Mouse (Mus musculus): ENCODE results near the gene Olfr516. TPM values are rescaled to one million over a fixed set of nuclear protein-coding genes. Genes with fewer than 3 reads are reported as not detected.

The Olfr516 gene
- polyA plus RNA-seq, 1 experiment: not detected

DNA sequence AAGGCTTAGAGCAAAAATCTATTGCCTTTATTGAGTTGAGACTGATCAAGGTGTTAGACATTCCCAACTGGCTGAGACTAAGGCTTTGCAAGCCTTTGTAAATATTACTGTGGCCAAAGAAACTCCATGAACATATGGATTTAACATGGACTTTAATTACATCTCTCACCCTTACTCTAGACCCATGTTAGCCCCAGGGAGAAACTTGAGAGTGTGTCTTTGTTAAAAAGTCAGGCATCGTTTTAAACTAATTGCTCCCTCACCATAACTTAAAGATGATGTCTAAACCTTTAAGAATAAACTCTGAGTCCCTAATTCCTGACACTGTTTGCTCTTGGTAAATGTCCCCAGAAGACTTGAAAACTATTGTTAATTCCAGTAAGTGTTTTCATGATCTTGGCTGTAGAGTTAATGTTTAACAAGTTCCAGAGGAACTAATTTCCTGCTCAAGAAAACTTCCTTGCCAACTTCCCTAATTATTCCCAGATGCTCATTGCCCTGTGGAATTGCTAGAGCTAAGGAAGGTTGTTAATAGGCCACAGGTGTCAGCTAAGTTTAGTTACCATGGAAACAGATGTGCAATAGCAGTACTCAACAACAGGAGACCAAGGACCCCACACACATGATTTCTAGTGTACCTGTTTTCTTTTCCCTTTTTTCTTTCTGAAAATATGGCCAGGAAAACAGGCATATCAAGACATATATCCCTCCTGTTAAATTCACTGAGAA lies 53.0 kb downstream of the Olfr516 start:
- H3K36me3 ChIP-seq (ENCODE audit: control insufficient read depth, insufficient read depth, low read length): no peaks in the 10 kb centered on the region
- H3K4me1 ChIP-seq (replicated peaks; ENCODE audit: control insufficient read depth, insufficient read depth, low read length): no peaks in the 10 kb centered on the region
- no peak overlapping the region for H3K4me3 ChIP-seq (ENCODE audit: control insufficient read depth, insufficient read depth, low read length)
- WGBS: 70% methylated on average over 1 of the region's 1 CpGs
- H3K27me3 ChIP-seq (ENCODE audit: control insufficient read depth, insufficient read depth, low read length): no peaks in the 10 kb centered on the region
- no peak overlapping the region for H3K27ac ChIP-seq (ENCODE audit: control insufficient read depth, insufficient read depth, low read length)
- DNase-seq: no peak
- TF ChIP-seq CTCF (IDR thresholded peaks at IDR 0.05; ENCODE audit: borderline replicate concordance, control insufficient read depth, extremely low read depth, insufficient read depth, low read length, poor library complexity) (no peak), POLR2A (IDR thresholded peaks at IDR 0.05; ENCODE audit: control insufficient read depth, extremely low read depth, insufficient read depth, low read length, poor library complexity) (no peak)

Other genes with a start within 250 kb of the Olfr516 start
- not detected in 2 replicates for gene Olfr506, start 239.7 kb downstream of the Olfr516 start, polyA plus RNA-seq (2012; rRNA removed)
- not detected in 2 replicates for gene Olfr507, start 228.7 kb downstream of the Olfr516 start, polyA plus RNA-seq (2012; rRNA removed)
- not detected in 2 replicates for gene Olfr508, start 220.5 kb downstream of the Olfr516 start, polyA plus RNA-seq (2012; rRNA removed)
- not detected in 2 replicates for gene Olfr509, start 198.6 kb downstream of the Olfr516 start, polyA plus RNA-seq (2012; rRNA removed)
- not detected in 2 replicates for gene Olfr510, start 184.1 kb downstream of the Olfr516 start, polyA plus RNA-seq (2012; rRNA removed)
- gene Olfr512, start 137.2 kb downstream of the Olfr516 start, polyA plus RNA-seq (2012; rRNA removed): not detected in 2 replicates
- not detected in 2 replicates for gene Olfr513, start 99.6 kb downstream of the Olfr516 start, polyA plus RNA-seq (2012; rRNA removed)
- not detected in 2 replicates for gene Olfr514, start 24.5 kb downstream of the Olfr516 start, polyA plus RNA-seq (2012; rRNA removed)
- 0.20 TPM in 1 of 2 replicates, not detected in the other for gene Olfr517, start 21.9 kb upstream of the Olfr516 start, polyA plus RNA-seq (2012; rRNA removed)
- gene Olfr518, start 34.5 kb upstream of the Olfr516 start, polyA plus RNA-seq (2012; rRNA removed): not detected in 2 replicates
- not detected in 2 replicates for gene Olfr519, start 43.9 kb upstream of the Olfr516 start, polyA plus RNA-seq (2012; rRNA removed)
- 0.09 and 0.27 TPM in 2 replicates for gene Nlrp10, start 79.6 kb upstream of the Olfr516 start, polyA plus RNA-seq (2012; rRNA removed)
- 161 and 309 TPM in 2 replicates for gene Eif3f, start 83.9 kb upstream of the Olfr516 start, polyA plus RNA-seq (2012; rRNA removed)
- gene Tub, start 99.8 kb upstream of the Olfr516 start, polyA plus RNA-seq (2012; rRNA removed): 0.54 and 0.66 TPM in 2 replicates
- 0.31 and 0.55 TPM in 2 replicates for gene Ric3, start 232.8 kb upstream of the Olfr516 start, polyA plus RNA-seq (2012; rRNA removed)